Mouse (Mus musculus) cortical plate, adult 2 months (tissue): ENCODE measurements around the gene 3110040N11Rik.

Source experiments
- CTCF ChIP-seq: fragments of 200-500 bp; IDR thresholded peaks from 2 replicates; pipeline ENCODE4 v1.5.1; 2011; ENCODE audit warnings: mild to moderate bottlenecking, control low read depth, low read length; ENCODE audit not compliant: insufficient read depth; ENCODE audit errors: extremely low read depth
- POLR2A ChIP-seq: fragments of 200-500 bp; IDR thresholded peaks from 2 replicates; pipeline ENCODE4 v1.6.1; 2011; ENCODE audit warnings: mild to moderate bottlenecking, low read length, control low read depth; ENCODE audit not compliant: insufficient read depth; ENCODE audit errors: extremely low read depth

DNA sequence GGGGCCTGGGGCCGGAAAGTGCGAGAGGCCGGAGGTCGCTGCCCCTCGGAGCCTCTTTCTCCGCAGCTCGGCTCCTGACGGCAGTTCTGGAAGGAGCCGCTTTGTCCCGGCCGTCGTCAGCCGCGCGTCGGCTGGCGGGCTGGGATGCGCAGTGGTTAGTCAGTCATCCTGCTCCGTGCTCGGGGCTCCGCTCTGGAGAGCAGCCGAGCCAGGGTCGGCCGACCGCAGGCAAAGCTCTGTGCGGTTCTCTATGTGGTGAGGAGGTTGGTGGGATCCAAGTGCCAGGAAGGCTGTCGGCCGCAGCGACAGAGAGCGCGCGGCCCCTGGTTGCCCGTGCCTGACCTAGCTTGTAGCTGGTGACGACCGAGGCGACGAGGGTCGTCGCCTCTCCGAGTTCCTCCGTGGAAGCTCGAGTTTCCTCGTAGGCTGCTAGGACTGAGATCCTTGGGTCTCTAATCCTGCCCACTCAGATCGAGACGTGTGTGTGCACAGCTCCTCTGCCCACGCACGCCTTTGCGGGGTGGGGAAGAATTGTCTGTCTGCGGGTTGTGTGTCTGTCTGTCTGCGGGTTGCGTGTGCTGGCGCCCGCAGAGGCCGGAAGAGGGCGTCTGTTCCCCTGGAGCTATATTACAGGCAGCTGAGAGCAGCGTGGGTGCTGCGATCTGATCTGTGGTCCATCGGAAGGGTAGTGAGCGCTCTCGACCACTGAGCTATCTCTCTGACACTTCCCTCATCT lies 26.0 kb downstream of the 3110040N11Rik start:
- 0 out of 2 replicates have a peak, but pooled peaks have one; percentile 3 for TF ChIP-seq CTCF
- TF ChIP-seq POLR2A, result no peak
